Mouse (Mus musculus) Patski (cell line): ENCODE data around the gene Oprd1. TPM values are rescaled to one million over a fixed set of nuclear protein-coding genes. Genes with fewer than 3 reads are reported as not detected.

Source experiments
- ATAC-seq: fragments of 100-300 bp; one replicate; pipeline ENCODE4 v1.8.0; 2021
- CTCF ChIA-PET: fragments of 350-600 bp; sonication (Branson Sonifier 250); formaldehyde crosslinking; loops from one replicate; lab custom pipeline; 2022; ENCODE audit warnings: inconsistent platforms; lab: Charles Lee
- POLR2A ChIA-PET: fragments of 350-600 bp; sonication (Branson Sonifier 250); formaldehyde crosslinking; loops from one replicate; lab custom pipeline; 2022; ENCODE audit warnings: antibody characterized with exemption, inconsistent platforms; lab: Charles Lee
- DNase-seq: peaks from one replicate; pipeline ENCODE4 v3.0.0-alpha.2; 2011; ENCODE audit warnings: low read depth, low spot score
- H3K27me3 ChIP-seq: fragments of 371-371 bp; one replicate; pipeline ENCODE4 v1.5.1; 2021
- CTCF ChIP-seq: fragments of 100-300 bp; IDR thresholded peaks from one replicate; pipeline ENCODE4 v1.5.1; 2021
- in situ Hi-C: fragments of 300-500 bp; cut with MboI; formaldehyde crosslinking; loops from 3 replicates; pipeline ENCODE4 v1.11.1; 2018; ENCODE audit warnings: low pct_unique_long_range_greater_than_20kb, mixed read lengths
- polyA plus RNA-seq: library from polyadenylated mRNA; unstranded; gene quantifications from one replicate; pipeline ENCODE4 v1.2.3, GENCODE M21; 2021

Oprd1 gene
- polyA plus RNA-seq, 1 experiment from 2014 or later, result not detected

DNA sequence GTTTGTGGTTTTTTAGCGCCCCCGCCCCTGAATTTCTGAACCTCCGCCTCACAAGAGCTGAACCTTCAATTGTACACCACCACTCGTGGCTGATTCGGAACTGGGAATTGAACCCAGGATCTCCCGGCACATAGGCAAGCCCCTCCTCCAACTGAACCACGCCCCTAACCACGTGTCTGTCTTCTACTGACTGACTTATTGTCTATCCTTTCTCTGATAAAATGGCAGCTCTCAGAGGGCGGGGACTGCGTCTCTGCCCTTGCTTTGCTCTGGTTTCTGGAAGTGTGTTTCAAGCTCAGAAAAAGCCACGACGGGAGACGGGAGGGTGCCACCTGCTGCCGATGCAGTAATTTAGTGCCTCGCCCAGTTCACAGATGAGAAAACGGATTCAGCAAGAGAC, 10.4 kb downstream of the Oprd1 start:
- TF ChIP-seq CTCF, result no peak
- no peaks in the 10 kb centered on the region for H3K27me3 ChIP-seq
- ChIA-PET POLR2A (no interaction called here), CTCF (no interaction called here)
- in situ Hi-C loops, result no loop called here
- ATAC-seq (no peak), DNase-seq (no peak)

DNA sequence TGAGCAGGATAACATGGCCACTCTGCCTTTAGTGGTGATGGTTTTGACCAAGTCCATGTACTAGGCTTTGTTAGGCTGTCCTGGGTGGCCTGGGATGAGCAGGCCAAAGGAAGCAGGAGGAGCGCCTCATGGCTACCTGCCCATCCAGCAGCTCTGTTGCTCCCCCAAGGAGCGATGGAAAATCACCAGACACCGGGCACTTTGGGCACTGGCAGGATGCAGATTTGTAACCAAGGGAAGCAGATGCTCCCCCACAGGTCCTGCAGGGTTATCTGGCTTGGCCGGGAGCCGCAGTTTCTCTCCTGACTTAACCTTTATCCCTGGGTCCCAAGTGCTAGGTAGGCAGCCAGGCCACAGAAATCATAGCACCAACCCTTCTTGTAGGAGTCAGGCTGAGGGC, 10.9 kb downstream of the Oprd1 start:
- POLR2A ChIA-PET, result no interaction called here
- no peaks in the 10 kb centered on the region for H3K27me3 ChIP-seq
- in situ Hi-C loops, result no loop called here
- no peak for TF ChIP-seq CTCF
- ATAC-seq, result no peak
- no peak for DNase-seq
- CTCF ChIA-PET, result interaction anchor here (1.1 kb wide), 1 partner anchor 17 kb away, joined by 3 read pairs; no protein-coding TSS in a partner anchor

DNA sequence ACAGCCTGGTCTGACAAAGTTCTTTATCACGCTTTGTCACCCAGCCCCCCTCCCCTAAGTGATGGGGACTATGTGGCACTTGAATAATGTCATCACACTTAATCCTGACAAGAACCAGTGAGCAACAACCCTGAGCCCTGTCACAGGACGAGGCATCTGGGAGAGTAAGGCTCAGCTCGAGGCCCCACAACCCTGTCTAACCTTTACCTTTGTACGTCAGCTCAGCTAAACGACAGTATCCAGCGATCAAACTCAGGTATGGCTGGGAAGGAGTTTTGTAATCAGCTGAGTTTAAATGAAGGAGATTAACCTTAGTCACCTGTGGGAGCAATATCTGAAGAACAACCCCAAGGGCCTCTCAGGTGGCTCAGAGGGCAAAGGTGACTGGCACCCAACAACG, 12.0 kb downstream of the Oprd1 start:
- ATAC-seq (no peak), DNase-seq (no peak)
- no peak for TF ChIP-seq CTCF
- POLR2A ChIA-PET, result no interaction called here
- no peaks in the 10 kb centered on the region for H3K27me3 ChIP-seq
- in situ Hi-C loops, result no loop called here
- CTCF ChIA-PET, result interaction anchor here (1.1 to 1.6 kb wide), 2 partner anchors 18 to 46 kb away, joined by 3 read pairs; no protein-coding TSS in a partner anchor

DNA sequence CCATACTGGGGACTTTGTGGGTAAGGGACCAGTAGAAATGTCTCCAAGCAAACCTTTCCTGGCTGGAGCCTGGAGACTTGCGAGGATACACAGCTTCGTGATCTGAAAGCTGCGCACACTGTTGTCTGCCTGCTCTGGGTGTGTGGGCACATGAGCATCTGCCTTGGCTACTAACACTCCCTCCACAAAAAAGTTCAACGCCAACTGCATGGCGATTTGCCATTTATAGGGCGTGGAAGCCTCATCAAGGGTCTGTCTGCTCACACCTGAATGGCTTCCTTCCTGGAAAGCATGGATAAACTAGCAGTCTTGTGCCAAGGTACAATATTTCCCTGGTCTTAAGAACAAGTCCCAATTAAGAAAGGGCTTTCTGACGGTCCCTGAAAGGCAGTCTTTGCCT, 12.5 kb downstream of the Oprd1 start:
- in situ Hi-C loops, result no loop called here
- no peaks in the 10 kb centered on the region for H3K27me3 ChIP-seq
- no peak for TF ChIP-seq CTCF
- ChIA-PET POLR2A (no interaction called here), CTCF (interaction anchor here (1.6 kb wide), 1 partner anchor 46 kb away, joined by 3 read pairs; no protein-coding TSS in a partner anchor)
- DNase-seq, result no peak
- no peak for ATAC-seq

DNA sequence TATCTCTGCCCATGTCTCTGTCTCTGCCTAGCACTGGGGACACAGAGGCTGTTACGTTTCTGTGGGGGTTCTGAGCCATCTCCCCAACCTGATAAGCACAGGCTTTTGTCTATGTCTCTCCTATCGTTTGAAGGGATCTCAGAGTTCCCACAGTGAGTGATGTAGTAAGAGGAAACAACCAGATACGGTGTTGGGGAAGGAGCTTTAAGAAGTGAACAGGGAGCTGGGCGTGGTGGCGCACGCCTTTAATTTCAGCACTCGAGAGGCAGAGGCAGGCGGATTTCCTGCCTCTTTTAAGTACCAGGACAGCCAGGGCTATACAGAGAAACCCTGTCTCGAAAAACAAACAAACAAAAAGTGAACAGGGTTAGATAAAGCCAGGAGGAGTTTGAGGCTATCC, 13.2 kb downstream of the Oprd1 start:
- DNase-seq, result no peak
- ATAC-seq, result no peak
- in situ Hi-C loops, result no loop called here
- POLR2A ChIA-PET, result no interaction called here
- CTCF ChIA-PET, result interaction anchor here (1.6 kb wide), 1 partner anchor 47 kb away, joined by 3 read pairs; no protein-coding TSS in a partner anchor
- H3K27me3 ChIP-seq, result no peaks in the 10 kb centered on the region
- TF ChIP-seq CTCF, result no peak

DNA sequence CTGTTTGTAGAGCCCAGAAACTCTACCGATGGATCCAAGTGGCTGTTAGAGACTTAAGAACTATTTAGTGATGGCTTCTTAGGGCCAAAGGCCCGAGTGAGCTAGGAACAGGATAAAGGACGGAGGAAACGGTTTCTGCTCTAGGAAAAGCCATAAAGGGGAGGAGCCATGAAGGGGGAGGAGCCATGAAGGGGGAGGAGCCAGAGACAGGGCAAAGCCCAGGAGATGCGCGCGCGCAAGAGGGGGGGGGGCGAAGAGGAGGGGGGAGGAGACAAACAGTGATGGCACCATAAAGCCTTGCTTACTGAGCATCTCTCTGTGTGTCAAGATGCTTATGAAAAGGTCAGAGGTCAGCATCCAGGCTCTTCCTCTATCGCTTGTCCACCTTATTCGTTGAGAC, 13.6 kb downstream of the Oprd1 start:
- TF ChIP-seq CTCF, result no peak
- POLR2A ChIA-PET, result no interaction called here

DNA sequence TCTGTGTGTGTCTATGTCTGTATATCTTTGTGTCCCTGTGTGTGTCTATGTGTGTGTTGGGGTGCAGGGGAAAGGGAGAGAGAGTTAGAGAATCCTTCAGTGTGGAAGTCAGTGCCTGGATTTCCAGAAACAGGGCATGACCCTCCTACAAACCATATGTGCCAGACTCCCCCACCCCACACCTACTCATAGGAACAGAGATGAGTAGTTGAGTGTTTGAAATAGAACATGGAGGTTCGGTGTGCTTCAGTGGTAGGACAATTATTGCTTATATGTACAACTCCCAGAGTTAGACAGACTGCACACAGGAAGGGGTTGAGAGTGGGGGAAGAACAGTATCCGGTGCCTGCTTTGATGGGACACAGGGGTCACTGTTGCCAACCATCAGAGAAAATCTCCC, 14.2 kb downstream of the Oprd1 start:
- no peaks in the 10 kb centered on the region for H3K27me3 ChIP-seq
- ATAC-seq (no peak), DNase-seq (no peak)
- CTCF ChIA-PET, result no interaction called here
- in situ Hi-C loops, result no loop called here
- no peak for TF ChIP-seq CTCF
- POLR2A ChIA-PET, result no interaction called here

More for the DNA sequence above, 13.6 kb downstream of the Oprd1 start:
- no peaks in the 10 kb centered on the region for H3K27me3 ChIP-seq
- CTCF ChIA-PET, result no interaction called here
- ATAC-seq (no peak), DNase-seq (no peak)
- in situ Hi-C loops, result no loop called here

DNA sequence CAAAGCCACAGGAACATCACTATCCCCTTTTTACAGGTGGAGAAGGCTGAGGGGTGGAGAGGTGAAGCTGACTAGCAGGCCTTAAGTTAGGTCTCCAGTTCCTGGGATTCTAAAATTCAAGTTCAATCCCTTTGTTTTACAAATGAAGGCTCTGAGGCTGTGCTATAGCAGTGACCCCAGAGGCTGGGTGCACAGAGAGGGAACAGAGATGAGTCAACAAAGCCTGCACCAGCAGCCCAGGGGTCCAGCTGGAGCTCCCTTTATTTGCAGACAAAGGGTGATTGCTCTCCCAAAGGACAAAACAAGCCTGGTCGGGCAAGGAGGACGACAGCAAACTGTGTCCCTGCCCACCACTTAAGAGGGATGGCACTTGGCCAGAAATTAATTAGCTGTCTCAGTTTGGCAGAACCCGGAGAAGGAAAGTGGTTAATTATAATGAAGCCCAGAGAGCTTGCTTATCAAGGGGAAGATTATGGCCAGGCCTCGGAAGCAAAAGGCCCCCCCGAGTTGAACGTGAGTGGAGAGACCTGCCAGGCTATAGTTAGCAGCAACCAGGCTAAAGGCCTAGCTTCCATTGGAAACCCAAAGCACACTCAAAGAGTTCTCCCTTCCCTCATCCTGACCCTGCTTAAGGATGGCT, 15.2 kb downstream of the Oprd1 start:
- no peaks in the 10 kb centered on the region for H3K27me3 ChIP-seq
- ChIA-PET POLR2A (no interaction called here), CTCF (no interaction called here)
- in situ Hi-C loops, result no loop called here
- ATAC-seq (no peak), DNase-seq (no peak)
- TF ChIP-seq CTCF, result no peak

DNA sequence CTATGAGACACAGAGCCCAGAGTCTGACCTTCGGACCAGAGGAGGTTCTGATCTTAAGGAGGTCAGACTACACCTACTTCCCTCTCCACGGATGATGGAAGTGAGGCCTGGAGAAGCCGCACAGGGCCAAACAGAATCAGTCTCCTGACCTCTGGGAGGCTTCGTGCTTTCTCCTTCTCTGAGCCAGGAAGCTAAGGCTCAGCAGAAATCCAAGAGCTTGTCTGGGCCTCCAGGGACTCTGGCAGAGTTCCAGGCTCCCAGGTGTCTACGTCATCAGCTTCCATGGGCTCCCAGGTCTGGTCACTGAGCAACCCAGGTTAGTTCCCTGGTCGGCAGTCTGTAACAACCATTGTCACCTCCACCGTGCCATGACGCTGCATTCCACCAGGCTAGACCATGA, 17.2 kb downstream of the Oprd1 start:
- no peaks in the 10 kb centered on the region for H3K27me3 ChIP-seq
- no peak for ATAC-seq
- TF ChIP-seq CTCF, result no peak
- CTCF ChIA-PET, result no interaction called here
- POLR2A ChIA-PET, result no interaction called here
- in situ Hi-C loops, result no loop called here
- DNase-seq, result no peak

DNA sequence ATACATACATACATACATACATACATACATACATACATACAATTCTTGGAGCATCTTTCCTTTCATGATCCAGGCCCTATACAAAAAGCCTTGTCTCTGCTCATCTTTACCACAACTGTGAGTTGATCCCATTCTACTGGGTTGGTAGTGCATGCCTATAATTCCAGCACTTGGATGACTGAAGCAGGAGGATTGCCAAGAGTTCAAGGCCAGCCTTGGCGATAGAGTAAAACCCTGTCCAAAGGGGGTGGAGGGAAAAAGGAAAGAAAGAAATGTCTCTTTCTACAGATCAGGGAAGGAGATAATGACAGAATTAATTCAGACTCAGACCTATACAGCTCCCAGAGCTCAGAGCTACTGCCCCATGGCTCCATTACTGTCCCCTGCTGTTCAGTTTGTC, 21.1 kb downstream of the Oprd1 start:
- in situ Hi-C loops, result no loop called here
- ChIA-PET POLR2A (no interaction called here), CTCF (no interaction called here)
- no peaks in the 10 kb centered on the region for H3K27me3 ChIP-seq
- DNase-seq (no peak), ATAC-seq (no peak)
- TF ChIP-seq CTCF, result no peak

DNA sequence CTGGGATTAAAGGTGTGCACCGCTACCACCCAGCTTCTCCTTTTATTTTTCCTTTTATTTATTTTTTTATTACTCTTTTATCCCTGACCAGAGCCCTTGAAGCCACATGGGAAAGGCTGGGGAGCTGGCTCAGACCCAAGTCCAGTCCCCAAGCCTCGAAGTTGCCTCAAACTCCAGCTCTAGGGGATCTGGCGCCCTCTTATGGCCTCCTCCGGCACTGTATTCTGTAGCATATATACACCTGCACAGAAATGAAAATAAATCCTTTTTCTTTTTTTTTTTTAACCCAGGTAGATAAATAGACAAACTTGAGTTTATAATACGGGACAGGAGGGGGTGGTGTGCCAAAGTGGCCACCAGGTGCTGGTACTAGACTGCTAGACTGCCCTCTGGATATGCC, 22.6 kb downstream of the Oprd1 start:
- ChIA-PET POLR2A (no interaction called here), CTCF (no interaction called here)
- TF ChIP-seq CTCF, result no peak
- DNase-seq, result no peak
- in situ Hi-C loops, result no loop called here
- ATAC-seq, result no peak
- no peaks in the 10 kb centered on the region for H3K27me3 ChIP-seq
